Mouse (Mus musculus): ENCODE measurements around the gene St8sia1. TPM values are rescaled to one million over a fixed set of nuclear protein-coding genes. Genes with fewer than 3 reads are reported as not detected.

St8sia1 gene
- total RNA-seq, 4 experiments from 2014 or later: 0.08 to 0.19 (median 0.13) TPM

GRCm38 (mm10) chr6:142830221-142830620 is 134.0 kb downstream of the St8sia1 start:
- DNase-seq (ENCODE audit: low spot score in 2 of 2): no peak

GRCm38 (mm10) chr6:142825449-142825848 is 138.8 kb downstream of the St8sia1 start:
- DNase-seq (ENCODE audit: low spot score in 2 of 2): no peak

GRCm38 (mm10) chr6:142823008-142823787 is 141.1 kb downstream of the St8sia1 start:
- no peak for DNase-seq (ENCODE audit: low spot score in 2 of 2)

GRCm38 (mm10) chr6:142818306-142818705 is 145.9 kb downstream of the St8sia1 start:
- DNase-seq (ENCODE audit: low spot score in 2 of 2): no peak

- no peak for DNase-seq (ENCODE audit: low spot score in 2 of 2)
Observed at GRCm38 (mm10) chr6:142815513-142815912, 148.7 kb downstream of the St8sia1 start.

GRCm38 (mm10) chr6:142814495-142814921 is 149.7 kb downstream of the St8sia1 start:
- peak; percentile 27 to 50 for DNase-seq (ENCODE audit: low spot score in 2 of 2)

GRCm38 (mm10) chr6:142814011-142814410 is 150.2 kb downstream of the St8sia1 start:
- DNase-seq (ENCODE audit: low spot score in 2 of 2): no peak

- no peak for DNase-seq (ENCODE audit: low spot score in 2 of 2)
Observed at GRCm38 (mm10) chr6:142812969-142813368, 151.3 kb downstream of the St8sia1 start.

- DNase-seq (ENCODE audit: low spot score in 2 of 2): no peak
Observed at GRCm38 (mm10) chr6:142810239-142810638, 154.0 kb downstream of the St8sia1 start.

GRCm38 (mm10) chr6:142809373-142810098 is 154.7 kb downstream of the St8sia1 start:
- DNase-seq (ENCODE audit: low spot score in 2 of 2): no peak

- DNase-seq (ENCODE audit: low spot score in 2 of 2): no peak
Observed at GRCm38 (mm10) chr6:142806326-142806725, 157.9 kb downstream of the St8sia1 start.

- DNase-seq (ENCODE audit: low spot score in 2 of 2): no peak
Observed at GRCm38 (mm10) chr6:142804402-142804801, 159.8 kb downstream of the St8sia1 start, which contains the start of gene Sult6b2. TSS of gene Sult6b2 (minus strand) at chr6:142804502.

GRCm38 (mm10) chr6:142802617-142803525 is 161.4 kb downstream of the St8sia1 start:
- DNase-seq (ENCODE audit: low spot score in 2 of 2): no peak

- no peak for DNase-seq (ENCODE audit: low spot score in 2 of 2)
Observed at GRCm38 (mm10) chr6:142801687-142802086, 162.6 kb downstream of the St8sia1 start.

- DNase-seq (ENCODE audit: low spot score in 2 of 2): no peak
Observed at GRCm38 (mm10) chr6:142799704-142800374, 164.4 kb downstream of the St8sia1 start.

- no peak for DNase-seq (ENCODE audit: low spot score in 2 of 2)
Observed at GRCm38 (mm10) chr6:142798837-142799236, 165.4 kb downstream of the St8sia1 start.

GRCm38 (mm10) chr6:142797996-142798395 is 166.3 kb downstream of the St8sia1 start:
- no peak for DNase-seq (ENCODE audit: low spot score in 2 of 2)

- no peak for DNase-seq (ENCODE audit: low spot score in 2 of 2)
Observed at GRCm38 (mm10) chr6:142795655-142796441, 168.4 kb downstream of the St8sia1 start.

- no peak for DNase-seq (ENCODE audit: low spot score in 2 of 2)
Observed at GRCm38 (mm10) chr6:142795087-142795486, 169.2 kb downstream of the St8sia1 start.

GRCm38 (mm10) chr6:142793468-142793867 is 170.8 kb downstream of the St8sia1 start:
- DNase-seq (ENCODE audit: low spot score in 2 of 2): no peak
